Mouse (Mus musculus): ENCODE data around the gene Olfr1500. TPM values are rescaled to one million over a fixed set of nuclear protein-coding genes. Genes with fewer than 3 reads are reported as not detected.
"Not testable (repeated sequence)": the region's sequence is repeated elsewhere in the genome, so short reads cannot be mapped to it uniquely, and the experiment has no call there.

The Olfr1500 gene
- polyA plus RNA-seq (2012; rRNA removed): not detected in 2 replicates

GRCm38 (mm10) chr19:13830388-13830787 lies at the start of gene Olfr1500:
Olfr1500 (minus strand) TSS chr19:13830488.
- no peak within 1 kb of the TSS for H3K4me3 ChIP-seq (ENCODE audit: insufficient read depth, low read length)
- TF ChIP-seq CTCF (IDR thresholded peaks at IDR 0.05; ENCODE audit: extremely low read depth, insufficient read depth, low read length) (no peak), POLR2A (IDR thresholded peaks at IDR 0.05; ENCODE audit: extremely low read depth, insufficient read depth, low read length) (no peak)
- H3K27ac ChIP-seq (ENCODE audit: insufficient read depth, low read length): no peak within 1 kb of the TSS
- H3K4me1 ChIP-seq (ENCODE audit: control insufficient read depth, insufficient read depth, low read length): no peaks in the 10 kb centered on the region

DNA sequence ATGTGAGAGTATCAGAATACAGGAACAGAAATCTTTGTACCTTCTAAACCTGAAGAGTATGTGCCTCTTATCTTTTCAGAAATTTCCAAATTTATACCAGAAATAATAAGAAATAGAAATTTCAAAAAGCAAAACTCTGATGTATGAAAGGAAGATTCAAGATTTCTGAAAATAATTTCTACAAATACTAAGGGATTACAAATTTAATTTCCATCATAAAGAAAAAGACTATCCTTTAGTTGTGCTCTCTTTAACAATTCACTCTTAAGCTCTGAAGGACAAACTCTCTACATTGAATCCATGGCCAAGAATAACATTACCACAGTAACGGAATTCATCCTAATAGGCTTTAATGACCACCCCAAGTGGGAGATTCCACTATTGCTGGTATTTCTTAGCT lies 31.2 kb upstream of the Olfr1500 start, which contains the start of gene Olfr1502:
TSS of gene Olfr1502 (plus strand) at position 301 of the 400 bp plus-strand sequence.
- H3K4me1 ChIP-seq (ENCODE audit: control insufficient read depth, insufficient read depth, low read length): no peaks in the 10 kb centered on the region
- H3K4me3 ChIP-seq (ENCODE audit: insufficient read depth, low read length): no peak within 1 kb of the TSS
- H3K27ac ChIP-seq (ENCODE audit: insufficient read depth, low read length): no peak within 1 kb of the TSS
- TF ChIP-seq POLR2A (IDR thresholded peaks at IDR 0.05; ENCODE audit: extremely low read depth, insufficient read depth, low read length): no peak
- TF ChIP-seq CTCF (IDR thresholded peaks at IDR 0.05; ENCODE audit: extremely low read depth, insufficient read depth, low read length): no peak

- H3K4me3 ChIP-seq (ENCODE audit: insufficient read depth, low read length); H3K27ac ChIP-seq (ENCODE audit: insufficient read depth, low read length): not testable (repeated sequence)
Measured at GRCm38 (mm10) chr19:13850592-13850991, 20.3 kb upstream of the Olfr1500 start, which contains the start of gene Olfr1501. Olfr1501 (minus strand) TSS chr19:13850692.

GRCm38 (mm10) chr19:13828447-13828846 lies 1.8 kb downstream of the Olfr1500 start:
- Histone ChIP-seq H3K4me1 (ENCODE audit: control insufficient read depth, insufficient read depth, low read length) (no peaks in the 10 kb centered on the region), H3K4me3 (ENCODE audit: insufficient read depth, low read length) (no peak overlapping the region), H3K27ac (ENCODE audit: insufficient read depth, low read length) (no peak overlapping the region)
- TF ChIP-seq CTCF (IDR thresholded peaks at IDR 0.05; ENCODE audit: extremely low read depth, insufficient read depth, low read length) (no peak), POLR2A (IDR thresholded peaks at IDR 0.05; ENCODE audit: extremely low read depth, insufficient read depth, low read length) (no peak)

More at GRCm38 (mm10) chr19:13850592-13850991, 20.3 kb upstream of the Olfr1500 start, which contains the start of gene Olfr1501:
- not testable (repeated sequence) for H3K4me1 ChIP-seq (ENCODE audit: control insufficient read depth, insufficient read depth, low read length)

- TF ChIP-seq POLR2A (IDR thresholded peaks at IDR 0.05; ENCODE audit: extremely low read depth, insufficient read depth, low read length): no peak
- no peak for TF ChIP-seq CTCF (IDR thresholded peaks at IDR 0.05; ENCODE audit: extremely low read depth, insufficient read depth, low read length)
- H3K4me3 ChIP-seq (ENCODE audit: insufficient read depth, low read length): no peak overlapping the region
- H3K27ac ChIP-seq (ENCODE audit: insufficient read depth, low read length): no peak overlapping the region
- H3K4me1 ChIP-seq (ENCODE audit: control insufficient read depth, insufficient read depth, low read length): no peaks in the 10 kb centered on the region
Measured at GRCm38 (mm10) chr19:13820847-13821246, 9.4 kb downstream of the Olfr1500 start.

DNA sequence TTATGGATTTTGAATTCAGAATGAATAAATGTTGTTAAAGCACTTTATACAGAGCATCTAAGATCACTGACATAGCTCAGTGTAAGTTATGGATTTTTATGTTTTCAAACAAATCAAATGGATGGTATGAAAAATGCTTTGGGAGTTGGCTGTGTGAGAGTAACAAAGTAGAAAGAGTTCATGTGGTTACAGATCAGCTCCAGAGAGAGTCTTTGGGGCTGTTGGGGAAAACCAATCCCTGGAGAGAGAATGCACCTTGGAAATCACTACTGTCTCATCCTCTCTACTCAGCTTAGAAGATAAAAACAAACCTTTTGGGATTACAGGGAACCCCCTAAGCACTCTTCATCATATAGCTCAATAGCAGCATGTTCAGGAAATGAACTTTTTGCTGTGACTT lies 10.9 kb downstream of the Olfr1500 start, which contains the start of gene Olfr1499:
TSS of gene Olfr1499 (minus strand) at position 101 of the 400 bp plus-strand sequence.
- no peak for TF ChIP-seq POLR2A (IDR thresholded peaks at IDR 0.05; ENCODE audit: extremely low read depth, insufficient read depth, low read length)
- no peak for TF ChIP-seq CTCF (IDR thresholded peaks at IDR 0.05; ENCODE audit: extremely low read depth, insufficient read depth, low read length)
- Histone ChIP-seq H3K27ac (ENCODE audit: insufficient read depth, low read length) (no peak within 1 kb of the TSS), H3K4me3 (ENCODE audit: insufficient read depth, low read length) (no peak within 1 kb of the TSS), H3K4me1 (ENCODE audit: control insufficient read depth, insufficient read depth, low read length) (no peaks in the 10 kb centered on the region)

GRCm38 (mm10) chr19:13818827-13819226 lies 11.5 kb downstream of the Olfr1500 start:
- H3K4me3 ChIP-seq (ENCODE audit: insufficient read depth, low read length): no peak overlapping the region
- TF ChIP-seq CTCF (IDR thresholded peaks at IDR 0.05; ENCODE audit: extremely low read depth, insufficient read depth, low read length) (0 out of 2 replicates have a peak, but pooled peaks have one; percentile 2), POLR2A (IDR thresholded peaks at IDR 0.05; ENCODE audit: extremely low read depth, insufficient read depth, low read length) (no peak)
- no peak overlapping the region for H3K27ac ChIP-seq (ENCODE audit: insufficient read depth, low read length)
- H3K4me1 ChIP-seq (ENCODE audit: control insufficient read depth, insufficient read depth, low read length): no peaks in the 10 kb centered on the region

DNA sequence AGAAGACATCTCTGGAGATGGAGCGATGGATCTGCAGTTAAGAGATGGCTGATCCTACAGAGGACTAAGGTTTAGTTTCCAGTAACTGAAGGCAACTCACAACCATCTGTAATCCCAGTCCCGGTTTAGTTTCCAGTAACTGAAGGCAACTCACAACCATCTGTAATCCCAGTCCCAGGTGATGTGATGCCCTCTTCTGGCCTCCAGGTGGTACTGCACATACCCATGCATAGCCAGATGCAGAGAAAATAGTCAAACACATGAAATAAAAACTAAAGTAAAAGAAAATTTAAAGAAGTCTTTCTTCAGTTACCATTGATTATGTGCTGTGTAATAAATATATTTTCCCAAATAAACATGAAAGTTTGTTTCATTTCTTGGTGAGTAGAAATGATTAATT lies 17.5 kb downstream of the Olfr1500 start:
- Histone ChIP-seq H3K4me3 (ENCODE audit: insufficient read depth, low read length) (no peak overlapping the region), H3K4me1 (ENCODE audit: control insufficient read depth, insufficient read depth, low read length) (no peaks in the 10 kb centered on the region), H3K27ac (ENCODE audit: insufficient read depth, low read length) (no peak overlapping the region)
- 0 out of 2 replicates have a peak, but pooled peaks have one; percentile 2 for TF ChIP-seq CTCF (IDR thresholded peaks at IDR 0.05; ENCODE audit: extremely low read depth, insufficient read depth, low read length)
- TF ChIP-seq POLR2A (IDR thresholded peaks at IDR 0.05; ENCODE audit: extremely low read depth, insufficient read depth, low read length): no peak

DNA sequence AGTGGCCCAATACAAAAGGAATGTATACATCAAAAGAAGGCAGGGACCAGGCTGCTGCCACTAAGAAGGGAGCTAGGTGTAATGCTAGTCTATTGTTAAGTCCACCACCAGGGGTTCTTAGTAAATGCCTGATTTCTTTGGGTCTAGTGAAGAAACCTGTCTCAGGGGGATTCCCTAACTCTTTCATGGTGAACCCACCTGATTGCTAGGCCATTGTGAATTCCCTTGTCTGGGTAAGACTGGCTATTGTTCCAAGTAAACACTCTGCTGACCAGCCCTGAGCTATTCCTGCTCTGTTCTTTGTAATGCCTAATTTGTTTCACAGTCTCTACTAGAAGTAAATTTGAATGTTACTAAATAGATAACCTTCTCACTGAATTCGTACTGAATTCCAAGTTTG lies 24.8 kb downstream of the Olfr1500 start:
- H3K27ac ChIP-seq (ENCODE audit: insufficient read depth, low read length); H3K4me1 ChIP-seq (ENCODE audit: control insufficient read depth, insufficient read depth, low read length); H3K4me3 ChIP-seq (ENCODE audit: insufficient read depth, low read length): not testable (repeated sequence)

GRCm38 (mm10) chr19:13798102-13798501 lies 32.2 kb downstream of the Olfr1500 start, which contains the start of gene Olfr1497:
Olfr1497 (minus strand) TSS chr19:13798202.
- TF ChIP-seq CTCF (IDR thresholded peaks at IDR 0.05; ENCODE audit: extremely low read depth, insufficient read depth, low read length): no peak
- TF ChIP-seq POLR2A (IDR thresholded peaks at IDR 0.05; ENCODE audit: extremely low read depth, insufficient read depth, low read length): no peak
- H3K4me1 ChIP-seq (ENCODE audit: control insufficient read depth, insufficient read depth, low read length): no peaks in the 10 kb centered on the region
- H3K4me3 ChIP-seq (ENCODE audit: insufficient read depth, low read length): no peak within 1 kb of the TSS
- no peak within 1 kb of the TSS for H3K27ac ChIP-seq (ENCODE audit: insufficient read depth, low read length)
